Mouse (Mus musculus) CD4-positive naive resting alpha-beta T cell, adult 76 days (primary cell): ENCODE results near the gene Cct6b. TPM values are rescaled to one million over a fixed set of nuclear protein-coding genes. Genes with fewer than 3 reads are reported as not detected.

Experiments
- total RNA-seq: library from RNA; stranded (reverse); gene quantifications from one replicate; pipeline ENCODE4 v1.2.4, GENCODE M21; 2023

Gene Cct6b
- 0.79 TPM for total RNA-seq

DNA sequence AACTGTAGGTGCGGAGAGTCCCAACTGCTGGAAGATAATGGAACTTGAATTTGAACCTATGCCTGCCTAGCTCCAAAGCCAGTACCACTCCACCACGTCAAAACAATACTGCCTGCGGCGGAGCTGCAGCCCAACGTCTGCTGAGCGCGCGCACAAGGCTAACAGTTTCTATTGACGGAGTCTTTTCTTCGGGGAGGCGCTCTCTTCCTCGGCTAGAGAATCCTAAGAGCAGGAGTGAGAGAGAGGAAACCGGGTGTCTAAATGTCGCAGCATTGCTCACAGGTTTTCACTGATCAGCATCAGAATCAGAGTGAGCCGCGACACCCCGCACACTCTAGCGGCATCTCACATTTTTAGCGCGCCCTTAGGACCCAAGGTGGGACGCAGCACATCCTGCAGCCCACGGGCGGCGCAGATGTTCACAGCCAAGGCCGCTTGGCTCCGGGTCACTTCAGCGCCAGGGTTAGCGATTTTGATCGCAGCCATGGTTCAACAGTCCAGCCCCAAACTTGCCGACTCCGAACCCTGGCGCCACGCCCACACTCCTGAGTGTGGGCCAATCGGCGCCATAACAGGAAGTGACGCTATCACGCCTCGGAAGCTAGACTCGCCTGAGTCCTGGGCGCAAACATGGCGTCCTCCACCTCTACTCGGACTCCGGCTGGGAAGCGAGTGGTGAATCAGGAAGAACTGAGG lies at the start of gene Cct6b, which contains the start of gene Zfp830:
Cct6b (minus strand) TSS at position 580 of the 696 bp plus-strand sequence.
Zfp830 (plus strand) TSS at position 604 of the 696 bp plus-strand sequence.

GRCm38 (mm10) chr11:82780983-82781903 lies 17.1 kb upstream of the Cct6b start, which contains the start of gene Lig3:
Gene Lig3, plus strand, starts transcription at chr11:82781108.

Other genes starting within 250 kb of the Cct6b start
- 41.2 TPM for gene Zfp830, start within 50 bp of the Cct6b start, total RNA-seq
- gene Lig3, start 16.8 kb upstream of the Cct6b start, total RNA-seq: 41.7 TPM
- 18.8 TPM for gene Rffl, start 106.9 kb upstream of the Cct6b start, total RNA-seq
- gene Rad51d, start 126.3 kb upstream of the Cct6b start, total RNA-seq: 15.1 TPM
- gene Fndc8, start 127.8 kb upstream of the Cct6b start, total RNA-seq: not detected
- 77.4 TPM for gene Nle1, start 144.1 kb upstream of the Cct6b start, total RNA-seq
- not detected for gene Unc45b, start 146.2 kb upstream of the Cct6b start, total RNA-seq
- 40.0 TPM for gene Slfn5, start 187.0 kb upstream of the Cct6b start, total RNA-seq
- gene Slfn9, start 227.5 kb upstream of the Cct6b start, total RNA-seq: 15.5 TPM